Mouse (Mus musculus) midbrain, embryonic 13.5 days (tissue): ENCODE data around the gene Pmepa1. TPM values are rescaled to one million over a fixed set of nuclear protein-coding genes. Genes with fewer than 3 reads are reported as not detected.

ENCODE experiments used
- ATAC-seq: fragments of 200-750 bp; cut with Nextera tagmentation; 2 replicates; pipeline ENCODE4 v1.8.0; 2017; ENCODE audit warnings: mild to moderate bottlenecking, moderate TSS enrichment, moderate library complexity
- H3K27ac ChIP-seq: fragments of 300-500 bp; sonication (generic); 2 replicates; pipeline ENCODE4 v1.5.1; 2015; ENCODE audit warnings: inconsistent platforms, mild to moderate bottlenecking, moderate library complexity
- H3K27me3 ChIP-seq: fragments of 300-500 bp; sonication (generic); 2 replicates; pipeline ENCODE4 v1.6.1; 2015; ENCODE audit warnings: mild to moderate bottlenecking, inconsistent platforms
- H3K36me3 ChIP-seq: fragments of 300-500 bp; sonication (generic); 2 replicates; pipeline ENCODE4 v1.6.1; 2015; ENCODE audit warnings: mild to moderate bottlenecking, inconsistent platforms
- H3K4me1 ChIP-seq: fragments of 300-500 bp; sonication (generic); replicated peaks from 2 replicates; pipeline ENCODE4 v1.6.1; 2015; ENCODE audit warnings: inconsistent platforms
- H3K4me2 ChIP-seq: fragments of 300-500 bp; sonication (generic); replicated peaks from 2 replicates; pipeline ENCODE4 v1.6.1; 2015; ENCODE audit warnings: moderate library complexity, mild to moderate bottlenecking, inconsistent platforms
- H3K4me3 ChIP-seq: fragments of 300-500 bp; sonication (generic); replicated peaks from 2 replicates; pipeline ENCODE4 v1.5.1; 2015; ENCODE audit warnings: mild to moderate bottlenecking, inconsistent platforms
- H3K9ac ChIP-seq: fragments of 300-500 bp; sonication (generic); replicated peaks from 2 replicates; pipeline ENCODE4 v1.6.1; 2015; ENCODE audit warnings: mild to moderate bottlenecking, inconsistent platforms
- H3K9me3 ChIP-seq: fragments of 300-500 bp; sonication (generic); 2 replicates; pipeline ENCODE4 v1.6.1; 2016; ENCODE audit warnings: mild to moderate bottlenecking, inconsistent platforms
- WGBS: fragments of 180-500 bp; shearing (Covaris S2); methylation state at CpG from one replicate; pipeline ENCODE4 v1.1.7; 2015; 5-methylcytosine and 5-hydroxymethylcytosine counted together
- polyA plus RNA-seq: library from polyadenylated mRNA; unstranded; fragments of >200 nt; fragmentation: Nextera tagmentation; extraction: Ambion mirVana; gene quantifications from 2 replicates; pipeline ENCODE4 v1.2.1, GENCODE M21; 2015

Gene Pmepa1
- polyA plus RNA-seq, 1 experiment from 2014 or later, result 4.7 TPM

GRCm38 (mm10) chr2:173263636-173264330 is 12.6 kb downstream of the Pmepa1 start:
- no peak overlapping the region for H3K27ac ChIP-seq
- 74% methylated on average over 11 of the region's 11 CpGs for WGBS
- H3K36me3 ChIP-seq, result no peaks in the 10 kb centered on the region
- ATAC-seq, result peak; percentile 8
- H3K9me3 ChIP-seq, result no peaks in the 10 kb centered on the region
- H3K27me3 ChIP-seq, result no peaks in the 10 kb centered on the region
- peaks cover 86% of the 10 kb centered on the region for H3K4me1 ChIP-seq
- no peak overlapping the region for H3K4me3 ChIP-seq
- H3K4me2 ChIP-seq, result no peak overlapping the region
- H3K9ac ChIP-seq, result no peak overlapping the region

- Histone ChIP-seq H3K4me2 (no peak overlapping the region), H3K27ac (peak overlapping the region; percentile 21; the same call in 1 of the 2 replicates), H3K4me3 (no peak overlapping the region), H3K4me1 (peaks cover 92% of the 10 kb centered on the region), H3K36me3 (no peaks in the 10 kb centered on the region), H3K9me3 (no peaks in the 10 kb centered on the region), H3K9ac (peak overlapping the region; percentile 36; the same call in 1 of the 2 replicates), H3K27me3 (no peaks in the 10 kb centered on the region)
- ATAC-seq, result no peak
- 83% methylated on average over 10 of the region's 10 CpGs for WGBS
These were observed 14.8 kb downstream of the Pmepa1 start for GRCm38 (mm10) chr2:173261497-173261896.

GRCm38 (mm10) chr2:173258459-173259091 is 17.8 kb downstream of the Pmepa1 start:
- no peak overlapping the region for H3K4me3 ChIP-seq
- ATAC-seq, result no peak
- peaks cover 92% of the 10 kb centered on the region for H3K4me1 ChIP-seq
- H3K4me2 ChIP-seq, result no peak overlapping the region
- H3K27ac ChIP-seq, result peak overlapping the region; percentile 66
- H3K9me3 ChIP-seq, result no peaks in the 10 kb centered on the region
- no peak overlapping the region for H3K9ac ChIP-seq
- WGBS, result 22% methylated on average over 9 of the region's 9 CpGs
- no peaks in the 10 kb centered on the region for H3K27me3 ChIP-seq
- no peaks in the 10 kb centered on the region for H3K36me3 ChIP-seq

- Histone ChIP-seq H3K4me3 (no peak overlapping the region), H3K27me3 (no peaks in the 10 kb centered on the region), H3K9me3 (no peaks in the 10 kb centered on the region), H3K9ac (0 out of 2 replicates have a peak overlapping the region, but pooled peaks have one; percentile 15), H3K4me1 (peaks cover 99% of the 10 kb centered on the region), H3K4me2 (no peak overlapping the region), H3K27ac (peak overlapping the region; percentile 66), H3K36me3 (no peaks in the 10 kb centered on the region)
- ATAC-seq, result peak; percentile 66
- WGBS, result 41% methylated on average over 7 of the region's 7 CpGs
These were observed 18.7 kb downstream of the Pmepa1 start for GRCm38 (mm10) chr2:173257610-173258009.

GRCm38 (mm10) chr2:173256552-173256949 is 19.8 kb downstream of the Pmepa1 start:
- no peak overlapping the region for H3K4me2 ChIP-seq
- peaks cover 98% of the 10 kb centered on the region for H3K4me1 ChIP-seq
- no peaks in the 10 kb centered on the region for H3K27me3 ChIP-seq
- no peak overlapping the region for H3K9ac ChIP-seq
- H3K36me3 ChIP-seq, result no peaks in the 10 kb centered on the region
- no peaks in the 10 kb centered on the region for H3K9me3 ChIP-seq
- peak overlapping the region; percentile 66; the same call in 1 of the 2 replicates for H3K27ac ChIP-seq
- no peak for ATAC-seq
- H3K4me3 ChIP-seq, result no peak overlapping the region
- WGBS, result 82% methylated on average over 4 of the region's 4 CpGs

- no peaks in the 10 kb centered on the region for H3K36me3 ChIP-seq
- WGBS, result 73% methylated on average over 7 of the region's 7 CpGs
- H3K27ac ChIP-seq, result peak overlapping the region; percentile 25; the same call in 1 of the 2 replicates
These were observed 20.4 kb downstream of the Pmepa1 start for GRCm38 (mm10) chr2:173255810-173256551.

GRCm38 (mm10) chr2:173253761-173254662 is 22.3 kb downstream of the Pmepa1 start:
- Histone ChIP-seq H3K9ac (peak overlapping the region; percentile 46), H3K4me3 (no peak overlapping the region), H3K27me3 (no peaks in the 10 kb centered on the region), H3K36me3 (no peaks in the 10 kb centered on the region), H3K9me3 (no peaks in the 10 kb centered on the region), H3K4me1 (peaks cover 99% of the 10 kb centered on the region), H3K4me2 (peak overlapping the region; percentile 35), H3K27ac (peak overlapping the region; percentile 77)
- ATAC-seq, result peak; percentile 51
- 11% methylated on average over 26 of the region's 26 CpGs for WGBS

More at GRCm38 (mm10) chr2:173255810-173256551, 20.4 kb downstream of the Pmepa1 start:
- Histone ChIP-seq H3K9ac (no peak overlapping the region), H3K4me3 (no peak overlapping the region), H3K4me1 (peaks cover 98% of the 10 kb centered on the region), H3K4me2 (no peak overlapping the region), H3K9me3 (no peaks in the 10 kb centered on the region), H3K27me3 (no peaks in the 10 kb centered on the region)
- no peak for ATAC-seq

- Histone ChIP-seq H3K9me3 (no peaks in the 10 kb centered on the region), H3K9ac (no peak overlapping the region), H3K36me3 (no peaks in the 10 kb centered on the region), H3K4me2 (no peak overlapping the region), H3K4me1 (peaks cover 96% of the 10 kb centered on the region), H3K4me3 (no peak overlapping the region), H3K27me3 (0 out of 2 replicates have a peak, but pooled peaks cover 4% of the 10 kb centered on the region), H3K27ac (no peak overlapping the region)
- WGBS, result 68% methylated on average over 9 of the region's 9 CpGs
- ATAC-seq, result no peak
These were observed 24.7 kb downstream of the Pmepa1 start for GRCm38 (mm10) chr2:173251675-173252074.

GRCm38 (mm10) chr2:173251133-173251532 is 25.2 kb downstream of the Pmepa1 start:
- Histone ChIP-seq H3K9me3 (no peaks in the 10 kb centered on the region), H3K27ac (no peak overlapping the region), H3K36me3 (no peaks in the 10 kb centered on the region), H3K9ac (0 out of 2 replicates have a peak overlapping the region, but pooled peaks have one; percentile 23), H3K4me2 (no peak overlapping the region), H3K27me3 (0 out of 2 replicates have a peak, but pooled peaks cover 4% of the 10 kb centered on the region), H3K4me1 (peaks cover 96% of the 10 kb centered on the region), H3K4me3 (no peak overlapping the region)
- 53% methylated on average over 7 of the region's 7 CpGs for WGBS
- ATAC-seq, result no peak

GRCm38 (mm10) chr2:173250411-173250810 is 25.9 kb downstream of the Pmepa1 start:
- H3K4me1 ChIP-seq, result peaks cover 96% of the 10 kb centered on the region
- no peak overlapping the region for H3K4me3 ChIP-seq
- no peaks in the 10 kb centered on the region for H3K36me3 ChIP-seq
- H3K9ac ChIP-seq, result no peak overlapping the region
- H3K9me3 ChIP-seq, result no peaks in the 10 kb centered on the region
- no peak overlapping the region for H3K27ac ChIP-seq
- ATAC-seq, result no peak
- H3K4me2 ChIP-seq, result no peak overlapping the region
- 0 out of 2 replicates have a peak, but pooled peaks cover 7% of the 10 kb centered on the region for H3K27me3 ChIP-seq
- WGBS, result 27% methylated on average over 2 of the region's 2 CpGs

- WGBS, result 78% methylated on average over 8 of the region's 8 CpGs
- Histone ChIP-seq H3K4me1 (peaks cover 92% of the 10 kb centered on the region), H3K9ac (no peak overlapping the region), H3K36me3 (no peaks in the 10 kb centered on the region), H3K4me2 (no peak overlapping the region), H3K9me3 (no peaks in the 10 kb centered on the region), H3K27me3 (0 out of 2 replicates have a peak, but pooled peaks cover 7% of the 10 kb centered on the region), H3K27ac (no peak overlapping the region), H3K4me3 (no peak overlapping the region)
- ATAC-seq, result no peak
These were observed 26.4 kb downstream of the Pmepa1 start for GRCm38 (mm10) chr2:173249965-173250364.
